Mouse (Mus musculus) G1E (cell line): Measurements from ENCODE around the gene Rasa2. TPM values are rescaled to one million over a fixed set of nuclear protein-coding genes. Genes with fewer than 3 reads are reported as not detected.

Experiments
- ATAC-seq: 2 replicates; pipeline ENCODE4 v1.8.0; 2016; ENCODE audit warnings: mild to moderate bottlenecking; ENCODE audit not compliant: insufficient number of reproducible peaks, poor library complexity, low FRiP score, severe bottlenecking; ENCODE audit errors: extremely low read depth
- DNase-seq: peaks from one replicate; pipeline ENCODE4 v3.0.0; 2012; ENCODE audit warnings: low spot score
- H3K27me3 ChIP-seq: 2 replicates; pipeline ENCODE4 v1.6.1; 2012; ENCODE audit warnings: mild to moderate bottlenecking, low read length, inconsistent platforms; ENCODE audit not compliant: insufficient read depth
- H3K36me3 ChIP-seq: replicated peaks from 2 replicates; pipeline ENCODE3; 2012; ENCODE audit warnings: mild to moderate bottlenecking, inconsistent platforms
- H3K4me1 ChIP-seq: 2 replicates; pipeline ENCODE4 v1.6.1; 2012; ENCODE audit warnings: low read depth, low read length, inconsistent platforms, mixed read lengths; ENCODE audit not compliant: insufficient read depth
- H3K4me3 ChIP-seq: 2 replicates; pipeline ENCODE4 v1.5.1; 2012; ENCODE audit warnings: low read depth, mild to moderate bottlenecking, inconsistent platforms, low read length, moderate library complexity, mixed read lengths
- H3K9me3 ChIP-seq: replicated peaks from 2 replicates; pipeline ENCODE4 v1.6.1; 2012; ENCODE audit warnings: inconsistent platforms
- CTCF ChIP-seq: IDR thresholded peaks from 2 replicates; pipeline ENCODE4 v1.5.1; 2012; ENCODE audit warnings: low read depth, low read length, inconsistent platforms, mixed read lengths
- GATA1 ChIP-seq: IDR thresholded peaks from 2 replicates; pipeline ENCODE4 v1.6.1; 2012; ENCODE audit warnings: borderline replicate concordance, low read length, inconsistent platforms, mixed read lengths
- GATA2 ChIP-seq: IDR thresholded peaks from 2 replicates; pipeline ENCODE4 v1.6.1; 2012; ENCODE audit warnings: low read depth, low read length, inconsistent platforms, borderline replicate concordance
- POLR2AphosphoS5 ChIP-seq: IDR thresholded peaks from 2 replicates; pipeline ENCODE4 v1.6.1; 2012; ENCODE audit warnings: low read depth, low read length, inconsistent platforms; ENCODE audit not compliant: insufficient replicate concordance
- TAL1 ChIP-seq: conservative IDR thresholded peaks from 2 replicates; pipeline ENCODE4 v1.6.1; 2012; ENCODE audit warnings: low read depth, low read length, inconsistent platforms, mixed read lengths
- polyA plus RNA-seq: library from polyadenylated mRNA; stranded (reverse); fragments of >175 nt; gene quantifications from 2 replicates; pipeline ENCODE4 v1.2.3, GENCODE M21; 2012
- total RNA-seq, 2 experiments: library from RNA; stranded (forward) in 1 of 2; stranded (reverse) in 1 of 2; fragments of 200-1000 nt in 1 of 2; fragments of >200 nt in 1 of 2; fragmentation: Nextera tagmentation in 1 of 2; gene quantifications; 2 replicates each; pipeline ENCODE4 v1.2.3; 2014 to 2017

Gene Rasa2
- total and polyA plus RNA-seq, 3 experiments: 3.2 to 74.8 (median 54.9) TPM

- H3K4me3 ChIP-seq: no peak overlapping the region
- H3K27me3 ChIP-seq: no peaks in the 10 kb centered on the region
- H3K4me1 ChIP-seq: peaks cover 16% of the 10 kb centered on the region
- ATAC-seq: peak; percentile 34
- no peak for DNase-seq
- TF ChIP-seq TAL1: no peak
- no peak for TF ChIP-seq POLR2AphosphoS5
- TF ChIP-seq GATA1: no peak
- no peak for TF ChIP-seq GATA2
- TF ChIP-seq CTCF: no peak
- peaks cover 83% of the 10 kb centered on the region for H3K36me3 ChIP-seq
- no peaks in the 10 kb centered on the region for H3K9me3 ChIP-seq
Measured at GRCm38 (mm10) chr9:96577674-96578073, 53.7 kb downstream of the Rasa2 start.

DNA sequence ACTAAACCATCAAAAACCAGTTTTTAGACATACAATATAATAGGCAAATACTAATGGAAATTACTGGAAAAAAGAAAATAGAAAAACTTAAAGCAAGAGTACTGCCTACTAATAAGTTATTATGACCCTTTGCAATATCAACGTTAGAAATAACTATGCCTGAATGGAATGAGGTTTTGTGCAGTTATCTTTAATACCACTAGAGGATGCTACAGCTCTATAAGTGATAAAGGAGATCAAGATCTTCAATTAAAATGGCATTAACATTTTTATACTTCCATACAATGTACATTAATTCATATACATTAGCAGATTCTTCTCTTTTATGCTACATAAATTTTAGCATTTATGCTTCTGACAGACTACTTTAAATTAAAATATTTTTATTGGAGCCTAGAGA is 58.2 kb downstream of the Rasa2 start:
- H3K4me3 ChIP-seq: no peak overlapping the region
- H3K27me3 ChIP-seq: no peaks in the 10 kb centered on the region
- ATAC-seq (no peak), DNase-seq (no peak)
- peaks cover 76% of the 10 kb centered on the region for H3K36me3 ChIP-seq
- TF ChIP-seq GATA2 (no peak), POLR2AphosphoS5 (no peak), GATA1 (no peak), TAL1 (no peak), CTCF (peak; percentile 91)
- H3K9me3 ChIP-seq: no peaks in the 10 kb centered on the region
- peaks cover 16% of the 10 kb centered on the region for H3K4me1 ChIP-seq

DNA sequence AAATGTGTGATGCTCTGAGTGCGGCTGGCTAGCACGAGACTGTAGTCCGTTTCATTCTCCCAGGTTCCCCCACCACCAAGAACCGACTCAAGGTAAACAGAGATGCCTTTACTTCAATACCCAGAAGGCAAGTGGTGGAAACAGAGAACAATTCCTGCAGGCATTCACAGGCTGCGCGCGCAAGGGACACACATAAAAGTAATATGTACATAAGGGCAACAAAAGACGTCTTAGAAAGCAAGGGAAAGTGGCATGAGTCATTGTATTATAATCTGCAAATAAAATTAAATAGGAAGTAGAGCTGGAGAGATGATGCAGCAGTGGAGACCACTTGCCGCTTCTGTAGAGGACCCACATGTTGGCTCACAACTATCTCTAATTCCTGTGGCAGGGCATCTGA is 58.7 kb downstream of the Rasa2 start:
- Histone ChIP-seq H3K4me3 (no peak overlapping the region), H3K27me3 (no peaks in the 10 kb centered on the region), H3K4me1 (peaks cover 11% of the 10 kb centered on the region), H3K9me3 (no peaks in the 10 kb centered on the region), H3K36me3 (peaks cover 71% of the 10 kb centered on the region)
- no peak for TF ChIP-seq GATA1
- no peak for TF ChIP-seq GATA2
- no peak for TF ChIP-seq CTCF
- no peak for TF ChIP-seq TAL1
- TF ChIP-seq POLR2AphosphoS5: no peak
- DNase-seq: no peak
- ATAC-seq: no peak

GRCm38 (mm10) chr9:96566470-96566996 is 64.9 kb downstream of the Rasa2 start:
- Histone ChIP-seq H3K4me1 (peaks cover 26% of the 10 kb centered on the region), H3K27me3 (no peaks in the 10 kb centered on the region), H3K36me3 (peaks cover 68% of the 10 kb centered on the region), H3K4me3 (peak overlapping the region; percentile 48; the same call in 1 of the 2 replicates), H3K9me3 (no peaks in the 10 kb centered on the region)
- TF ChIP-seq GATA1: no peak
- TF ChIP-seq TAL1: peak; percentile 70
- no peak for TF ChIP-seq CTCF
- DNase-seq (peak; percentile 34), ATAC-seq (peak; percentile 97)

DNA sequence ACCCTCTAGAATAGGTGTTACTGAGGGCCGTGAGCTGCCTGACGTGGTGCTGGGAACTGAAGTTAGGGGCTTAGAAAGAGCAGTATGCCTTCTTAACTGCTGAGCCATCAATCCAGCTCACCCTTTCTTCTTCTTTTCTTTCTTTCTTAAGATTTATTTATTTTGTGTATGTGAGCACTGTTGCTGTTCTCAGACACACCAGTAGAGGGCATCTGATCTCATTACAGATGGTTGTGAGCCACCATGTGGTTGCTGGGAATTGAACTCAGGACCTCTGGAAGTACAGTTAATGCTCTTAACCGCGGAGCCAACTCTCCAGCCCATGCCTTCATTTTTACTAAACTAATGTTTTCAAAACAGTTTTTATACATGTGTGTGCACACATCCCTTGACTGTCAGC is 67.9 kb downstream of the Rasa2 start:
- DNase-seq (no peak), ATAC-seq (no peak)
- H3K9me3 ChIP-seq: no peaks in the 10 kb centered on the region
- no peaks in the 10 kb centered on the region for H3K27me3 ChIP-seq
- TF ChIP-seq TAL1 (no peak), CTCF (0 out of 2 replicates have a peak, but pooled peaks have one; percentile 9)
- H3K4me3 ChIP-seq: no peak overlapping the region
- H3K4me1 ChIP-seq: peaks cover 32% of the 10 kb centered on the region
- H3K36me3 ChIP-seq: peaks cover 74% of the 10 kb centered on the region

DNA sequence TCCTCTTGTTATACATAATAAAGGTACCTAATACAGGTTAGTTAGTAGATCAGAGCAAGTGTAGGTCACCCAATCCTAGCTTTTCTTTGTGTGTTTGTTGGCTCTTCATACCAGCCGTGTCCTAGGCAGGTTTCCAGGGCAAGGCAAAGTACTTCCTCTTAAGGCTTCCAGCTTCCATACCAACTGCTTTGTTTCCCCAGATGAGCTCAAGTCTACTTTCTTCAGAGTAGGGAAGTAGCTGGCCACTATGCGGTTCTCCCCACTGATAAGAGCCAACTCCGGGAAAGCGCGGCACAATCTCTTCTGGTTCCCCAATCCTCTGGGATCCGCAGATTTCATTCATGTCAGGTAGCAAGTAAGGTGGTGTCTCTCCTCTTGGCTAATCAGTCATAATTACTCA is 72.3 kb downstream of the Rasa2 start:
- Histone ChIP-seq H3K9me3 (no peaks in the 10 kb centered on the region), H3K27me3 (no peaks in the 10 kb centered on the region), H3K4me3 (no peak overlapping the region), H3K36me3 (peaks cover 78% of the 10 kb centered on the region), H3K4me1 (peaks cover 12% of the 10 kb centered on the region)
- TF ChIP-seq GATA1: no peak
- no peak for TF ChIP-seq POLR2AphosphoS5
- no peak for TF ChIP-seq GATA2
- no peak for TF ChIP-seq CTCF
- no peak for TF ChIP-seq TAL1
- no peak for ATAC-seq
- DNase-seq: no peak

- peaks cover 77% of the 10 kb centered on the region for H3K36me3 ChIP-seq
- ATAC-seq: no peak
Measured at GRCm38 (mm10) chr9:96558594-96558993, 72.8 kb downstream of the Rasa2 start.

More at GRCm38 (mm10) chr9:96558594-96558993, 72.8 kb downstream of the Rasa2 start:
- no peak for DNase-seq
- Histone ChIP-seq H3K4me1 (peaks cover 12% of the 10 kb centered on the region), H3K27me3 (no peaks in the 10 kb centered on the region), H3K4me3 (no peak overlapping the region), H3K9me3 (no peaks in the 10 kb centered on the region)
- TF ChIP-seq GATA2 (no peak), POLR2AphosphoS5 (no peak), GATA1 (no peak), CTCF (no peak), TAL1 (no peak)
